In the genomic region with DNA sequence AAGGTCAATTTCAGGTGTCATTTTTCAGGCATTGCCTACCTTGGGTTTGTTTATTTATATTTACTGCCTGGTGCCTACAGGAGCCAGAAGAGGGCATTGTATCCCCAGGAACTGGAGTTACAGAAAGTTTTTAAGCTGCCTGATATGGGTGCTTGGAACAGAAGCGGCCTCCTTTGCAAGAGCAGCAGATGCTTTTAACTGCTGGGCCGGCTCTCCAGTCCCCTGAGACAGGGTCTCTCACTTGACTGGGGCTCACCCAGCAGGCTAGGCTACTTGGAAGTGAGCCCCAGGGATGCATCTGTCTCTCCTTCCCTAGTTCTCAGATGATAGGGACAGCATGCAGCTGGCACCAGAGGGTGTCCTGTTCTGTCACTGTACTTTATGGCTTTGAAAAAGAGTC, we compare ENCODE assay signal across 11 mouse cellular contexts. TPM values are rescaled to one million over a fixed set of nuclear protein-coding genes. Genes with fewer than 3 reads are reported as not detected.
DNase-seq lines count a peak whose midpoint lies in the region; ATAC-seq and TF ChIP-seq lines count a peak whose summit lies in the region.
"Had no signal": no experiment of that assay in that cellular context is flagged by ENCODE, and none has a peak within 500 bp of the region (broad histone marks: within the 10 kb centered on the region; RNA-seq: fewer than 3 reads in every experiment).

No protein-coding gene starts in this region.

- peaks cover 8% of the 10 kb centered on the region; the same call in 1 of the 2 replicates for H3K4me1 ChIP-seq in kidney, adult 2 months (ENCODE audit: control insufficient read depth, insufficient read depth, low read length)
- H3K4me1 ChIP-seq in midbrain, postnatal 0 days (ENCODE audit: insufficient read depth, low read length), result peaks cover 3% of the 10 kb centered on the region; the same call in 1 of the 2 replicates
- H3K4me1 ChIP-seq in midbrain, embryonic 14.5 days (ENCODE audit: control insufficient read depth, insufficient read depth, low read length), result peaks cover 14% of the 10 kb centered on the region
- peaks cover 92% of the 10 kb centered on the region for H3K4me1 ChIP-seq in embryonic facial prominence, embryonic 13.5 days
- H3K4me1 ChIP-seq in stomach, embryonic 16.5 days (ENCODE audit: control insufficient read depth, insufficient read depth, low read length), result peaks cover 59% of the 10 kb centered on the region

- no peaks in the 10 kb centered on the region for H3K36me3 ChIP-seq in kidney, adult 2 months (ENCODE audit: control insufficient read depth, insufficient read depth, low read length)
- H3K36me3 ChIP-seq in midbrain, postnatal 0 days (ENCODE audit: insufficient read depth, low read length), result no peaks in the 10 kb centered on the region
- H3K36me3 ChIP-seq in midbrain, embryonic 14.5 days (ENCODE audit: control insufficient read depth, insufficient read depth, low read length), result no peaks in the 10 kb centered on the region
- H3K36me3 ChIP-seq in embryonic facial prominence, embryonic 13.5 days, result 0 out of 2 replicates have a peak, but pooled peaks cover 3% of the 10 kb centered on the region
- H3K36me3 ChIP-seq in stomach, embryonic 16.5 days (ENCODE audit: control insufficient read depth, insufficient read depth, low read length), result no peaks in the 10 kb centered on the region

- no peak for DNase-seq in kidney, adult 2 months
- no peak for DNase-seq in kidney, adult 18-20 months
- no peak for DNase-seq in midbrain, postnatal 0 days (ENCODE audit: low spot score)
- DNase-seq in midbrain, embryonic 14.5 days, result no peak
- DNase-seq in cerebellum, postnatal 14 days, result no peak
- DNase-seq: cerebellum, adult 8-10 months; layer of hippocampus, adult 9-11 months; thymus, postnatal 36 days had no signal

- H3K9me3 ChIP-seq in midbrain, postnatal 0 days (ENCODE audit: low read length), result no peaks in the 10 kb centered on the region
- no peaks in the 10 kb centered on the region for H3K9me3 ChIP-seq in midbrain, embryonic 14.5 days (ENCODE audit: control insufficient read depth, low read length)
- H3K9me3 ChIP-seq in embryonic facial prominence, embryonic 13.5 days, result no peaks in the 10 kb centered on the region
- H3K9me3 ChIP-seq in stomach, embryonic 16.5 days (replicated peaks; ENCODE audit: control insufficient read depth, low read length), result no peaks in the 10 kb centered on the region

- no peaks in the 10 kb centered on the region for H3K27me3 ChIP-seq in kidney, adult 2 months (replicated peaks; ENCODE audit: control insufficient read depth, insufficient read depth, low read length)
- no peaks in the 10 kb centered on the region for H3K27me3 ChIP-seq in midbrain, postnatal 0 days (ENCODE audit: insufficient read depth, low read length)
- H3K27me3 ChIP-seq in midbrain, embryonic 14.5 days (ENCODE audit: control insufficient read depth, insufficient read depth, low read length), result no peaks in the 10 kb centered on the region
- no peaks in the 10 kb centered on the region for H3K27me3 ChIP-seq in embryonic facial prominence, embryonic 13.5 days
- H3K27me3 ChIP-seq in stomach, embryonic 16.5 days (ENCODE audit: control insufficient read depth, insufficient read depth, low read length), result no peaks in the 10 kb centered on the region

- ATAC-seq in midbrain, postnatal 0 days (ENCODE audit: low FRiP score), result no peak
- no peak for ATAC-seq in midbrain, embryonic 14.5 days (ENCODE audit: low FRiP score, low TSS enrichment)
- ATAC-seq in embryonic facial prominence, embryonic 13.5 days (ENCODE audit: insufficient number of reproducible peaks, insufficient read depth, low FRiP score, low TSS enrichment, low read depth), result no peak
- ATAC-seq in stomach, embryonic 16.5 days (ENCODE audit: insufficient read depth, low FRiP score), result no peak
- ATAC-seq: activated CD4-positive, CD25-positive, alpha-beta regulatory T cell, adult 4 months had no signal

- TF ChIP-seq CTCF in kidney, adult 2 months (conservative IDR thresholded peaks at IDR 0.05; ENCODE audit: insufficient read depth, insufficient read length, low read depth, low read length), result peak; percentile 13; the same call in 1 of the 2 replicates
- TF ChIP-seq CTCF in midbrain, postnatal 0 days (IDR thresholded peaks at IDR 0.05), result peak; percentile 52

- WGBS in kidney, adult 2 months, result 74% methylated on average over 2 of the region's 2 CpGs
- WGBS in midbrain, postnatal 0 days, result 60% methylated on average over 2 of the region's 2 CpGs
- 53% methylated on average over 2 of the region's 2 CpGs for WGBS in midbrain, embryonic 14.5 days
- WGBS in embryonic facial prominence, embryonic 13.5 days, result 41% methylated on average over 2 of the region's 2 CpGs
- WGBS in stomach, embryonic 16.5 days, result 41% methylated on average over 2 of the region's 2 CpGs

- H3K9ac ChIP-seq in midbrain, postnatal 0 days (replicated peaks; ENCODE audit: low read length, poor library complexity, severe bottlenecking), result no peak overlapping the region
- no peak overlapping the region for H3K9ac ChIP-seq in midbrain, embryonic 14.5 days (replicated peaks; ENCODE audit: low read length)
- no peak overlapping the region for H3K9ac ChIP-seq in embryonic facial prominence, embryonic 13.5 days
- H3K9ac ChIP-seq in stomach, embryonic 16.5 days (ENCODE audit: low read length), result peak overlapping the region; percentile 62; the same call in 1 of the 2 replicates

- no peak overlapping the region for H3K4me3 ChIP-seq in kidney, adult 2 months (ENCODE audit: insufficient read depth, low read depth, low read length)
- no peak overlapping the region for H3K4me3 ChIP-seq in midbrain, postnatal 0 days (ENCODE audit: low read depth, low read length)
- no peak overlapping the region for H3K4me3 ChIP-seq in midbrain, embryonic 14.5 days (replicated peaks; ENCODE audit: low read depth, low read length)
- H3K4me3 ChIP-seq in embryonic facial prominence, embryonic 13.5 days, result no peak overlapping the region
- peak overlapping the region; percentile 37; the same call in 1 of the 2 replicates for H3K4me3 ChIP-seq in stomach, embryonic 16.5 days (replicated peaks; ENCODE audit: low read length)

- H3K27ac ChIP-seq in kidney, adult 2 months (ENCODE audit: insufficient read depth, low read depth, low read length), result no peak overlapping the region
- H3K27ac ChIP-seq in midbrain, postnatal 0 days (ENCODE audit: low read depth, low read length), result no peak overlapping the region
- no peak overlapping the region; the same call in 1 of the 2 replicates for H3K27ac ChIP-seq in midbrain, embryonic 14.5 days (replicated peaks; ENCODE audit: low read depth, low read length)
- H3K27ac ChIP-seq in embryonic facial prominence, embryonic 13.5 days, result peak overlapping the region; percentile 94
- peak overlapping the region; percentile 98 for H3K27ac ChIP-seq in stomach, embryonic 16.5 days (ENCODE audit: low read length)

- H3K4me2 ChIP-seq in midbrain, postnatal 0 days (ENCODE audit: low read depth, low read length, poor library complexity, severe bottlenecking), result no peak overlapping the region
- no peak overlapping the region for H3K4me2 ChIP-seq in midbrain, embryonic 14.5 days (ENCODE audit: low read length)
- peak overlapping the region; percentile 56 for H3K4me2 ChIP-seq in embryonic facial prominence, embryonic 13.5 days
- peak overlapping the region; percentile 57 for H3K4me2 ChIP-seq in stomach, embryonic 16.5 days (ENCODE audit: low read depth, low read length)

- TF ChIP-seq POLR2A in kidney, adult 2 months (IDR thresholded peaks at IDR 0.05; ENCODE audit: low read depth, low read length), result no peak

RNA-seq across cellular contexts. Expression of gene Tgoln1, which starts 59.6 kb away (rescaled TPM):
- polyA plus RNA-seq in kidney, adult 2 months (2012; rRNA removed), result 101 and 118 TPM in 2 replicates
- 34.2 and 36.2 TPM in 2 replicates for total RNA-seq in midbrain, postnatal 0 days (2014; rRNA removed)
- polyA plus RNA-seq in midbrain, postnatal 0 days (2015; fragmentation: Nextera tagmentation; extraction: Ambion mirVana), result 37.7 and 39.2 TPM in 2 replicates
- polyA plus RNA-seq in midbrain, embryonic 14.5 days (2014; fragmentation: Nextera tagmentation; extraction: Ambion mirVana), result 31.6 and 47.1 TPM in 2 replicates
- 21.9 and 24.5 TPM in 2 replicates for polyA plus RNA-seq in embryonic facial prominence, embryonic 13.5 days (2015; fragmentation: Nextera tagmentation; extraction: Ambion mirVana)
- polyA plus RNA-seq in stomach, embryonic 16.5 days (2015; fragmentation: Nextera tagmentation; extraction: Ambion mirVana), result 43.5 and 46.0 TPM in 2 replicates

Comparison
In these comparisons a context has a peak if more than half of its experiments do, and no peak if none do; other contexts are left out.
1. H3K27ac ChIP-seq: peak in embryonic facial prominence, embryonic 13.5 days (single experiment) and stomach, embryonic 16.5 days (single experiment); none in kidney, adult 2 months (single experiment), midbrain, postnatal 0 days (single experiment) and midbrain, embryonic 14.5 days (single experiment).
2. H3K4me2 ChIP-seq: peak in embryonic facial prominence, embryonic 13.5 days (single experiment) and stomach, embryonic 16.5 days (single experiment); none in midbrain, postnatal 0 days (single experiment) and midbrain, embryonic 14.5 days (single experiment).